Mouse (Mus musculus): Measurements from ENCODE around the gene Ncoa7. TPM values are rescaled to one million over a fixed set of nuclear protein-coding genes. Genes with fewer than 3 reads are reported as not detected.

Gene Ncoa7
- polyA plus RNA-seq, 1 experiment from 2014 or later, result 9.4 TPM

DNA sequence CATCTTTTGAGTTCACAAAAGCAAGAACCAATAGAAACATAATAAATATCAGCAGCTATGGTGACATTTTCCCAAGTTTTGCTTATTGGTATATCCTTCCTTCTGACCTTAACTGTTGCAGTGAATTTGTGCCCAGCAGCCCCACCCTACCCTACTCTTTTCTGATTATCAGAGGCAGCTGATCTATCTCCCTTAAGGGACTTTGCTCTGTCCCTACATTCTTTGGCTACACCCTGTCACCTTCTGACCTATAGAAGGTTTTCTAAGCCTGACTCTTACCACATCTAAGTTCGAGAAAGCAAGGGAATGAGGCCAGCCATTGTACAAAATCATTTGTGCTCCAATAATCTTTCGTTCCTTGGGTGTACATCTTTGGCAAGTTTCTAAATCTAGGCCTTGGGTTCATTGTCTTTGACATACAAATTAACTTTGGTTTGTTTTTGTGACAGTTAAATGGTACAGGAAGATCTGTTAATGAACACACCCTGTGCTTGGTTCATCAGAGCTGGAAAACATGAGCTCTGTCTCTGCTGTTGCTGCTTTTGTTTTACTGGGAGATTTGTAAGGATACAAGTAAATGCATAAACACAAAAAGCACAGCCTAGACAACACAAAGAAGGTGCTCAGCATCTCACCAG, 69.9 kb downstream of the Ncoa7 start:
- H3K4me1 ChIP-seq (ENCODE audit: control insufficient read depth, insufficient read depth, low read length), result peaks cover 5% of the 10 kb centered on the region; the same call in 1 of the 2 replicates
- no peak overlapping the region for H3K27ac ChIP-seq (ENCODE audit: low read length)
- no peaks in the 10 kb centered on the region for H3K36me3 ChIP-seq (ENCODE audit: control insufficient read depth, insufficient read depth, low read length)
- H3K9me3 ChIP-seq (ENCODE audit: control insufficient read depth, low read length), result no peaks in the 10 kb centered on the region
- ATAC-seq, result peak; percentile 77
- no peak overlapping the region for H3K4me3 ChIP-seq (ENCODE audit: low read length)
- WGBS, result 71% methylated on average over 2 of the region's 2 CpGs
- H3K9ac ChIP-seq (ENCODE audit: low read depth, low read length), result no peak overlapping the region
- no peaks in the 10 kb centered on the region for H3K27me3 ChIP-seq (replicated peaks; ENCODE audit: control insufficient read depth, insufficient read depth, low read length)
- no peak overlapping the region for H3K4me2 ChIP-seq (ENCODE audit: low read depth, low read length)

- H3K27me3 ChIP-seq (replicated peaks; ENCODE audit: control insufficient read depth, insufficient read depth, low read length), result no peaks in the 10 kb centered on the region
- 51% methylated on average over 3 of the region's 3 CpGs for WGBS
- ATAC-seq, result peak; percentile 55; the same call in 1 of the 2 replicates
Measured at GRCm38 (mm10) chr10:30731321-30731914, 71.7 kb downstream of the Ncoa7 start.

DNA sequence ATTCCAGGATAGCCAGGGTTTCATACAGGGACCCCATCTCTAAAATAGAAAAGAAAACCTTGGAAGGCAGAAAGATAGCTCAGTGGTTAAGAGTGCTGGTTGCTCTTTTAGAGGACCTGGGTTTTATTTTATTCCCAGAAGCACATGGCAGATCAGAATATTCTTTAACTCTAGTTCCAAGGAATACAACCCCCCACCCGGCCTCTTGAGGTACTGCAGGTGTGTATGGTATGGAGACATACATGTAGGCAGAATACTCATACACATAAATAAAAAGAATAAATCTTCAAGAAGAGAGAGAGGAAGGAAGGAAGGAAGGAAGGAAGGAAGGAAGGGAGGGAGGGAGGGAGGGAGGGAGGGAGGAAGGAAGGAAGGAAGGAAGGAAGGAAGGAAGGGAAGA, 72.3 kb downstream of the Ncoa7 start:
- Histone ChIP-seq H3K27ac (ENCODE audit: low read length) (no peak overlapping the region), H3K9me3 (ENCODE audit: control insufficient read depth, low read length) (no peaks in the 10 kb centered on the region), H3K4me1 (ENCODE audit: control insufficient read depth, insufficient read depth, low read length) (peaks cover 5% of the 10 kb centered on the region; the same call in 1 of the 2 replicates), H3K36me3 (ENCODE audit: control insufficient read depth, insufficient read depth, low read length) (no peaks in the 10 kb centered on the region), H3K4me3 (ENCODE audit: low read length) (no peak overlapping the region), H3K4me2 (ENCODE audit: low read depth, low read length) (no peak overlapping the region), H3K27me3 (replicated peaks; ENCODE audit: control insufficient read depth, insufficient read depth, low read length) (no peaks in the 10 kb centered on the region), H3K9ac (ENCODE audit: low read depth, low read length) (no peak overlapping the region)
- no peak for ATAC-seq
- 79% methylated on average over 1 of the region's 1 CpGs for WGBS

More at GRCm38 (mm10) chr10:30731321-30731914, 71.7 kb downstream of the Ncoa7 start:
- H3K9ac ChIP-seq (ENCODE audit: low read depth, low read length), result no peak overlapping the region
- peaks cover 5% of the 10 kb centered on the region; the same call in 1 of the 2 replicates for H3K4me1 ChIP-seq (ENCODE audit: control insufficient read depth, insufficient read depth, low read length)
- no peak overlapping the region for H3K4me2 ChIP-seq (ENCODE audit: low read depth, low read length)
- no peaks in the 10 kb centered on the region for H3K36me3 ChIP-seq (ENCODE audit: control insufficient read depth, insufficient read depth, low read length)
- no peak overlapping the region for H3K4me3 ChIP-seq (ENCODE audit: low read length)
- H3K27ac ChIP-seq (ENCODE audit: low read length), result no peak overlapping the region
- no peaks in the 10 kb centered on the region for H3K9me3 ChIP-seq (ENCODE audit: control insufficient read depth, low read length)

GRCm38 (mm10) chr10:30729157-30730096, 73.7 kb downstream of the Ncoa7 start:
- Histone ChIP-seq H3K4me2 (ENCODE audit: low read depth, low read length) (no peak overlapping the region), H3K4me1 (ENCODE audit: control insufficient read depth, insufficient read depth, low read length) (peaks cover 5% of the 10 kb centered on the region; the same call in 1 of the 2 replicates)
- ATAC-seq, result peak; percentile 32; the same call in 1 of the 2 replicates

GRCm38 (mm10) chr10:30723014-30723413, 80.1 kb downstream of the Ncoa7 start:
- H3K27ac ChIP-seq (ENCODE audit: low read length), result no peak overlapping the region
- H3K4me3 ChIP-seq (ENCODE audit: low read length), result no peak overlapping the region
- no peaks in the 10 kb centered on the region for H3K36me3 ChIP-seq (ENCODE audit: control insufficient read depth, insufficient read depth, low read length)
- 88% methylated on average over 1 of the region's 1 CpGs for WGBS
- H3K9ac ChIP-seq (ENCODE audit: low read depth, low read length), result no peak overlapping the region
- no peak for ATAC-seq
- no peaks in the 10 kb centered on the region for H3K4me1 ChIP-seq (ENCODE audit: control insufficient read depth, insufficient read depth, low read length)
- no peak overlapping the region for H3K4me2 ChIP-seq (ENCODE audit: low read depth, low read length)
- no peaks in the 10 kb centered on the region for H3K9me3 ChIP-seq (ENCODE audit: control insufficient read depth, low read length)
- H3K27me3 ChIP-seq (replicated peaks; ENCODE audit: control insufficient read depth, insufficient read depth, low read length), result no peaks in the 10 kb centered on the region

More at GRCm38 (mm10) chr10:30729157-30730096, 73.7 kb downstream of the Ncoa7 start:
- no peak overlapping the region for H3K4me3 ChIP-seq (ENCODE audit: low read length)
- no peaks in the 10 kb centered on the region for H3K27me3 ChIP-seq (replicated peaks; ENCODE audit: control insufficient read depth, insufficient read depth, low read length)
- H3K27ac ChIP-seq (ENCODE audit: low read length), result no peak overlapping the region
- H3K36me3 ChIP-seq (ENCODE audit: control insufficient read depth, insufficient read depth, low read length), result no peaks in the 10 kb centered on the region
- WGBS, result 85% methylated on average over 5 of the region's 5 CpGs
- H3K9me3 ChIP-seq (ENCODE audit: control insufficient read depth, low read length), result no peaks in the 10 kb centered on the region
- no peak overlapping the region for H3K9ac ChIP-seq (ENCODE audit: low read depth, low read length)

- H3K9ac ChIP-seq (ENCODE audit: low read depth, low read length), result no peak overlapping the region
- H3K27ac ChIP-seq (ENCODE audit: low read length), result no peak overlapping the region
- H3K27me3 ChIP-seq (replicated peaks; ENCODE audit: control insufficient read depth, insufficient read depth, low read length), result no peaks in the 10 kb centered on the region
- H3K36me3 ChIP-seq (ENCODE audit: control insufficient read depth, insufficient read depth, low read length), result no peaks in the 10 kb centered on the region
- H3K9me3 ChIP-seq (ENCODE audit: control insufficient read depth, low read length), result no peaks in the 10 kb centered on the region
- H3K4me1 ChIP-seq (ENCODE audit: control insufficient read depth, insufficient read depth, low read length), result no peaks in the 10 kb centered on the region
- H3K4me2 ChIP-seq (ENCODE audit: low read depth, low read length), result no peak overlapping the region
- no peak for ATAC-seq
- H3K4me3 ChIP-seq (ENCODE audit: low read length), result no peak overlapping the region
- 86% methylated on average over 3 of the region's 3 CpGs for WGBS
Measured at GRCm38 (mm10) chr10:30720556-30720955, 82.6 kb downstream of the Ncoa7 start.

DNA sequence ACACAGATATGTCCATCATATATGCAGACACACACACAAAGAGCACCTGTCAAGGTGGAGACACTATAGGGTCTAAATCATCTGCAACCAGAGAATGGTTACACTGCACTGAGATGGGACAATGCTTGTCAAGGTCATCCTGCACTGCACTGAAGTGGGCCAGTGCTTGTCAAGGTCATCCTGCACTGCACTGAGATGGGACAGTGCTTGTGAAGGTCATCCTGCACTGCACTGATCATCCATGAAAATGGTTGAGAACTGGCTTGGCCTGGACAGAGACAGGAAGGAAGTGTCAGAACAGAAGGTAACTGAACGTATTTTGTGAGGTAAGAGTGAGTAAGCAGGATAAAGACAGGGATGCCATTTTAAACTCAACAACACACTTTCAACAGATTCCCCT, 83.2 kb downstream of the Ncoa7 start:
- H3K27ac ChIP-seq (ENCODE audit: low read length), result no peak overlapping the region
- H3K27me3 ChIP-seq (replicated peaks; ENCODE audit: control insufficient read depth, insufficient read depth, low read length), result no peaks in the 10 kb centered on the region
- no peak overlapping the region for H3K9ac ChIP-seq (ENCODE audit: low read depth, low read length)
- H3K36me3 ChIP-seq (ENCODE audit: control insufficient read depth, insufficient read depth, low read length), result no peaks in the 10 kb centered on the region
- H3K4me3 ChIP-seq (ENCODE audit: low read length), result no peak overlapping the region
- no peak for ATAC-seq
- H3K4me1 ChIP-seq (ENCODE audit: control insufficient read depth, insufficient read depth, low read length), result no peaks in the 10 kb centered on the region
- no peak overlapping the region for H3K4me2 ChIP-seq (ENCODE audit: low read depth, low read length)
- H3K9me3 ChIP-seq (ENCODE audit: control insufficient read depth, low read length), result no peaks in the 10 kb centered on the region
- WGBS, result 76% methylated on average over 1 of the region's 1 CpGs

DNA sequence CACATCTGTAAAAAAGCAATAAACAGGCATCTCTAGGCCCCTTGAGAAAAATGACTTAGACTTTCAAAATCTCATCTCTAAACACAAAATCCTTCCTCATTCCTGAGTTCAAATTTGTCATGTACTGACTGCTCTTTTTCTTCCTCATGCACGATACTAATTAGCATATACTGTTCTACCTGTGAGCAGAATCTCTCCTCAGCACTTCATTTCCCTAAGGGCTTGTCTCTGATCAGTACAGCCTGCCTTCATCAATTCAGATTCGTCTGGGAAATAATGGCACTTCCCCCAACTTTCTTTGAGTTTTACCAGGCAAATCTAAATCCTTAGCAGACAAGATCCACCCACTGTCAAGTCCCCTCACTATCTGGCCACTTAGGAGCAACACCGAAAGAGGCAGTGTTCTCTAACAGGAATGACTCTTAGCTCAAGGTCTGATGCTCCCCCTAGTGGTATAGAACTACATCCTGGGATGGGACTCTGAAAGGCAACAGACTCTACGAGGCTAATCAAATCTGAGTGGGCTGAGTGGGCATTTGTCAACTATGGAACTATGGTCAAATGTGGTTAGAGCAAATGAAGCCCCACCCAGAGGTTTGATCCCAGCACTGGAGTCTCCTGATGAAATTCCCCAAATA, 84.3 kb downstream of the Ncoa7 start:
- no peaks in the 10 kb centered on the region for H3K36me3 ChIP-seq (ENCODE audit: control insufficient read depth, insufficient read depth, low read length)
- no peaks in the 10 kb centered on the region for H3K9me3 ChIP-seq (ENCODE audit: control insufficient read depth, low read length)
- 22% methylated on average over 4 of the region's 4 CpGs for WGBS
- H3K4me2 ChIP-seq (ENCODE audit: low read depth, low read length), result no peak overlapping the region
- no peaks in the 10 kb centered on the region for H3K27me3 ChIP-seq (replicated peaks; ENCODE audit: control insufficient read depth, insufficient read depth, low read length)
- no peaks in the 10 kb centered on the region for H3K4me1 ChIP-seq (ENCODE audit: control insufficient read depth, insufficient read depth, low read length)
- H3K9ac ChIP-seq (ENCODE audit: low read depth, low read length), result no peak overlapping the region
- peak; percentile 79; the same call in 1 of the 2 replicates for ATAC-seq
- no peak overlapping the region for H3K4me3 ChIP-seq (ENCODE audit: low read length)
- no peak overlapping the region for H3K27ac ChIP-seq (ENCODE audit: low read length)

DNA sequence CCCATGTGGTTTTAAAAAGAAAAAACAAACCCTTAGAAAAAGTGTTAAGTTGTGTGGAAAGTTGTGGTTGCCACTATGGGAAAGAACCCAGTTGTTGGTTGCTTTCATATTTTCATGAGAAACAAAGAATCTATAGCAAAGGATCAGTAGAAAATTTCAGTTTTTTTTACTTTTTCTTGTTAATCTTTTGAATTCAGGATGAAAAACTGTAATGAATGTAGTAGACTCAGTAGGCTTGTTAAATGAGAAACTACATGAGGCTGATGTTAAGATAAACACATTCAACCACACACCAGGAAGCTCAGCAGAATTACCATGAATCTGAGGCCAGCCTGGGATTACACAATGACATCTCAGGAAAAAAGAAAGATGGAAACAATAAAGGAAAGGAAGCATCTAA, 87.0 kb downstream of the Ncoa7 start:
- Histone ChIP-seq H3K4me2 (ENCODE audit: low read depth, low read length) (no peak overlapping the region), H3K4me1 (ENCODE audit: control insufficient read depth, insufficient read depth, low read length) (no peaks in the 10 kb centered on the region), H3K9ac (ENCODE audit: low read depth, low read length) (no peak overlapping the region), H3K4me3 (ENCODE audit: low read length) (no peak overlapping the region), H3K36me3 (ENCODE audit: control insufficient read depth, insufficient read depth, low read length) (no peaks in the 10 kb centered on the region), H3K9me3 (ENCODE audit: control insufficient read depth, low read length) (no peaks in the 10 kb centered on the region), H3K27ac (ENCODE audit: low read length) (no peak overlapping the region), H3K27me3 (replicated peaks; ENCODE audit: control insufficient read depth, insufficient read depth, low read length) (no peaks in the 10 kb centered on the region)
- no peak for ATAC-seq
